Comparison of ENCODE assay signal across 8 mouse cellular contexts in the genomic region with DNA sequence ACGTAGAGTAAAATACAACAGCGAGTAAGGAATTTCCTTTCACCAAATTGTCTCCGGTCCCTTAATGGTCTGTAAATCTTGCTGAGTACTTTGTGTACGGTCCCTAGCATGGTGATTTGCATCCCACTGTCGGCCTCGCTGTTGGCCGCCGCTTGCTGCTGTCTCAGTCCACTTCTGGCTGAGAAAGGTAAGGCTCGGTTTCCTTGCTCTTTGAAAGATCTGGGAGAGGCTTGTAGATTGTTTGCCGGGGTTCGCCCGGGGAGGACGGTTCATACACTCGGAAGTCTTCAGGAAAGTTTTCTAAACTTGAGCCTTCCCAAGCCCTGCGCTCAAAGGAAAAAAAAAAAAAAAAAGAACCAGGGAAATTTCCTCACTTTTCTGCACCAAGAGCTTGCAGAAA. TPM values are rescaled to one million over a fixed set of nuclear protein-coding genes. Genes with fewer than 3 reads are reported as not detected.
DNase-seq lines count a peak whose midpoint lies in the region; ATAC-seq and TF ChIP-seq lines count a peak whose summit lies in the region.

No protein-coding gene starts in this region.

- peak overlapping the region; percentile 69 for H3K4me2 ChIP-seq in heart, embryonic 12.5 days
- H3K4me2 ChIP-seq in kidney, embryonic 15.5 days: peak overlapping the region; percentile 64
- H3K4me2 ChIP-seq in liver, embryonic 14.5 days (ENCODE audit: low read depth): peak overlapping the region; percentile 22; the same call in 1 of the 2 replicates
- H3K4me2 ChIP-seq in neural tube, embryonic 14.5 days (ENCODE audit: low read depth, low read length): peak overlapping the region; percentile 40

- WGBS in heart, embryonic 12.5 days: under 1% methylated on average over 15 of the region's 15 CpGs
- WGBS in kidney, embryonic 15.5 days: under 1% methylated on average over 15 of the region's 15 CpGs
- WGBS in liver, embryonic 14.5 days (ENCODE audit: insufficient replicate concordance): 1% methylated on average over 15 of the region's 15 CpGs
- 2% methylated on average over 15 of the region's 15 CpGs for WGBS in neural tube, embryonic 14.5 days

- DNase-seq in gastrocnemius, adult 18-20 months (ENCODE audit: low spot score): peak; percentile 65
- DNase-seq in gastrocnemius, postnatal 25 days: no peak
- DNase-seq in embryo, embryonic 9.5 days (ENCODE audit: extremely low spot score): peak; percentile 70
- DNase-seq in liver, embryonic 14.5 days (ENCODE audit: low read depth in 3 of 3, low spot score in 3 of 3): no peak

- no peaks in the 10 kb centered on the region for H3K9me3 ChIP-seq in heart, embryonic 12.5 days (replicated peaks)
- no peaks in the 10 kb centered on the region for H3K9me3 ChIP-seq in kidney, embryonic 15.5 days (replicated peaks)
- H3K9me3 ChIP-seq in liver, embryonic 14.5 days (ENCODE audit: control insufficient read depth, low read length): no peaks in the 10 kb centered on the region
- no peaks in the 10 kb centered on the region for H3K9me3 ChIP-seq in neural tube, embryonic 14.5 days (ENCODE audit: control insufficient read depth, low read length)

- H3K4me1 ChIP-seq in heart, embryonic 12.5 days (replicated peaks): peaks cover 36% of the 10 kb centered on the region
- peaks cover 51% of the 10 kb centered on the region for H3K4me1 ChIP-seq in kidney, embryonic 15.5 days
- H3K4me1 ChIP-seq in liver, embryonic 14.5 days (replicated peaks; ENCODE audit: control insufficient read depth in 2 of 2, insufficient read depth in 2 of 2, low read length in 1 of 2): peaks cover 0 to 5% of the 10 kb centered on the region in 2 experiments; a peak in 1 of 4 replicates
- no peaks in the 10 kb centered on the region; the same call in 1 of the 2 replicates for H3K4me1 ChIP-seq in neural tube, embryonic 14.5 days (ENCODE audit: control insufficient read depth, insufficient read depth, low read length)

- peaks cover 6% of the 10 kb centered on the region for H3K36me3 ChIP-seq in heart, embryonic 12.5 days
- H3K36me3 ChIP-seq in kidney, embryonic 15.5 days: peaks cover 4% of the 10 kb centered on the region; the same call in 1 of the 2 replicates
- no peaks in the 10 kb centered on the region for H3K36me3 ChIP-seq in liver, embryonic 14.5 days (replicated peaks; ENCODE audit: control insufficient read depth, insufficient read depth, low read depth)
- no peaks in the 10 kb centered on the region for H3K36me3 ChIP-seq in neural tube, embryonic 14.5 days (ENCODE audit: control insufficient read depth, insufficient read depth, low read length)

- H3K27me3 ChIP-seq in heart, embryonic 12.5 days (replicated peaks): peaks cover 31% of the 10 kb centered on the region
- peaks cover 24% of the 10 kb centered on the region for H3K27me3 ChIP-seq in kidney, embryonic 15.5 days
- H3K27me3 ChIP-seq in liver, embryonic 14.5 days (ENCODE audit: control insufficient read depth, insufficient read depth, low read length): no peaks in the 10 kb centered on the region; the same call in none of the 2 replicates
- H3K27me3 ChIP-seq in neural tube, embryonic 14.5 days (ENCODE audit: control insufficient read depth, insufficient read depth, low read length): no peaks in the 10 kb centered on the region

- no peak overlapping the region for H3K27ac ChIP-seq in heart, embryonic 12.5 days (ENCODE audit: poor library complexity, severe bottlenecking)
- 0 out of 2 replicates have a peak overlapping the region, but pooled peaks have one; percentile 27 for H3K27ac ChIP-seq in kidney, embryonic 15.5 days
- H3K27ac ChIP-seq in liver, embryonic 14.5 days: no peak overlapping the region
- H3K27ac ChIP-seq in neural tube, embryonic 14.5 days (ENCODE audit: low read depth, low read length): no peak overlapping the region

- peak overlapping the region; percentile 69; the same call in 1 of the 2 replicates for H3K9ac ChIP-seq in heart, embryonic 12.5 days
- peak overlapping the region; percentile 32; the same call in 1 of the 2 replicates for H3K9ac ChIP-seq in kidney, embryonic 15.5 days
- no peak overlapping the region for H3K9ac ChIP-seq in liver, embryonic 14.5 days (replicated peaks)
- H3K9ac ChIP-seq in neural tube, embryonic 14.5 days (replicated peaks; ENCODE audit: low read depth, low read length): no peak overlapping the region; the same call in 1 of the 2 replicates

- ATAC-seq in heart, embryonic 12.5 days (ENCODE audit: insufficient number of reproducible peaks, low FRiP score): no peak
- ATAC-seq in kidney, embryonic 15.5 days (replicated peaks; ENCODE audit: low FRiP score): peak; percentile 69
- no peak for ATAC-seq in liver, embryonic 14.5 days (ENCODE audit: insufficient read depth)
- ATAC-seq in neural tube, embryonic 14.5 days (ENCODE audit: low read depth): no peak
- ATAC-seq in erythroblast, adult 5-6 weeks (replicated peaks; ENCODE audit: low FRiP score, poor library complexity, severe bottlenecking): no peak

- TF ChIP-seq CTCF in liver, embryonic 14.5 days (IDR thresholded peaks at IDR 0.05; ENCODE audit: low read depth): no peak

- peak overlapping the region; percentile 46 for H3K4me3 ChIP-seq in heart, embryonic 12.5 days
- H3K4me3 ChIP-seq in kidney, embryonic 15.5 days (replicated peaks): peak overlapping the region; percentile 48
- 0 out of 4 replicates have a peak overlapping the region, but pooled peaks of 1 of the 2 experiments have one; percentile 8 for H3K4me3 ChIP-seq in liver, embryonic 14.5 days (ENCODE audit: insufficient read depth in 1 of 2, low read depth in 2 of 2, low read length in 2 of 2)
- H3K4me3 ChIP-seq in neural tube, embryonic 14.5 days (ENCODE audit: low read depth, low read length): peak overlapping the region; percentile 22

- TF ChIP-seq EP300 in liver, embryonic 14.5 days (IDR thresholded peaks at IDR 0.05; ENCODE audit: low read depth): no peak

RNA-seq across cellular contexts. Expression of a gene that starts 0.4 kb away (rescaled TPM):
- 10 to 100 TPM; 11.9 to 18.9 TPM for total RNA-seq in gastrocnemius, adult 18-20 months (2021)
- total RNA-seq in gastrocnemius, postnatal 25 days (2021): 10 to 100 TPM in 1 of 2 experiments, 1 to 10 TPM in 1; 6.9 to 15.7 TPM
- 15.9 and 17.1 TPM in 2 replicates for polyA plus RNA-seq in heart, embryonic 12.5 days (2016; fragmentation: Nextera tagmentation; extraction: Ambion mirVana)
- 21.9 and 24.4 TPM in 2 replicates for polyA plus RNA-seq in kidney, embryonic 15.5 days (2015; fragmentation: Nextera tagmentation; extraction: Ambion mirVana)
- polyA plus RNA-seq in liver, embryonic 14.5 days (2012; rRNA removed): 0.13 TPM in 2 replicates
- polyA plus RNA-seq in liver, embryonic 14.5 days (2014; fragmentation: Nextera tagmentation; extraction: Ambion mirVana): 0.18 and 0.24 TPM in 2 replicates
- 25.1 and 25.5 TPM in 2 replicates for polyA plus RNA-seq in neural tube, embryonic 14.5 days (2014; fragmentation: Nextera tagmentation; extraction: Ambion mirVana)
- total RNA-seq in erythroblast, adult 5-6 weeks (2015; ENCODE audit: low replicate concordance): not detected in 2 replicates
- not detected in 2 replicates for total RNA-seq in erythroblast, adult 5-6 weeks (2017; ENCODE audit: low replicate concordance)

RNA-seq across cellular contexts. Expression of a gene that starts 27.9 kb away (rescaled TPM):
- total RNA-seq in gastrocnemius, adult 18-20 months (2021): 1 to 10 TPM; 3.4 to 3.8 TPM
- 1 to 10 TPM; 2.2 to 2.9 TPM for total RNA-seq in gastrocnemius, postnatal 25 days (2021)
- 18.1 and 19.9 TPM in 2 replicates for polyA plus RNA-seq in heart, embryonic 12.5 days (2016; fragmentation: Nextera tagmentation; extraction: Ambion mirVana)
- polyA plus RNA-seq in kidney, embryonic 15.5 days (2015; fragmentation: Nextera tagmentation; extraction: Ambion mirVana): 12.1 and 13.1 TPM in 2 replicates
- polyA plus RNA-seq in liver, embryonic 14.5 days (2012; rRNA removed): 3.6 and 5.1 TPM in 2 replicates
- polyA plus RNA-seq in liver, embryonic 14.5 days (2014; fragmentation: Nextera tagmentation; extraction: Ambion mirVana): 4.3 TPM in 2 replicates
- polyA plus RNA-seq in neural tube, embryonic 14.5 days (2014; fragmentation: Nextera tagmentation; extraction: Ambion mirVana): 0.90 and 1.5 TPM in 2 replicates
- total RNA-seq in erythroblast, adult 5-6 weeks (2015; ENCODE audit: low replicate concordance): 0.77 and 1.9 TPM in 2 replicates
- total RNA-seq in erythroblast, adult 5-6 weeks (2017; ENCODE audit: low replicate concordance): 2.4 and 5.3 TPM in 2 replicates

Comparison
In these comparisons a context has a peak if more than half of its experiments do, and no peak if none do; other contexts are left out.
1. DNase-seq: peak in gastrocnemius, adult 18-20 months (single experiment) and embryo, embryonic 9.5 days (single experiment); none in gastrocnemius, postnatal 25 days (single experiment) and liver, embryonic 14.5 days (0 of 3).
2. H3K9ac ChIP-seq: peak in heart, embryonic 12.5 days (single experiment) and kidney, embryonic 15.5 days (single experiment); none in liver, embryonic 14.5 days (single experiment) and neural tube, embryonic 14.5 days (single experiment).
3. RNA of a gene that starts 0.4 kb away (polyA plus RNA-seq): 25.1 to 25.5 TPM in neural tube, embryonic 14.5 days, 21.9 to 24.4 TPM in kidney, embryonic 15.5 days and 15.9 to 17.1 TPM in heart, embryonic 12.5 days; 0.13 to 0.24 TPM in liver, embryonic 14.5 days; every median in the first group is over 10 times any median in the second.
4. Peak in every context shown above with its lines, with median percentiles within 50 percentile points of each other: H3K4me2 ChIP-seq.